Mouse (Mus musculus): ENCODE measurements around the gene Esrra.

- TF ChIP-seq CTCF (IDR thresholded peaks at IDR 0.05) (no peak), POLR2A (IDR thresholded peaks at IDR 0.05; ENCODE audit: insufficient read depth, low read depth, low read length) (no peak), EP300 (IDR thresholded peaks at IDR 0.05; ENCODE audit: insufficient read depth, low read depth, low read length) (no peak)
Observed at GRCm38 (mm10) chr19:6943709-6944108, 22.1 kb upstream of the Esrra start.
